Mouse (Mus musculus) cerebellum, adult 8-10 months (tissue): ENCODE measurements around the gene Mettl13.

Experiments
- DNase-seq: peaks from one replicate; pipeline ENCODE4 v3.0.0; 2022

Mettl13 gene

DNA sequence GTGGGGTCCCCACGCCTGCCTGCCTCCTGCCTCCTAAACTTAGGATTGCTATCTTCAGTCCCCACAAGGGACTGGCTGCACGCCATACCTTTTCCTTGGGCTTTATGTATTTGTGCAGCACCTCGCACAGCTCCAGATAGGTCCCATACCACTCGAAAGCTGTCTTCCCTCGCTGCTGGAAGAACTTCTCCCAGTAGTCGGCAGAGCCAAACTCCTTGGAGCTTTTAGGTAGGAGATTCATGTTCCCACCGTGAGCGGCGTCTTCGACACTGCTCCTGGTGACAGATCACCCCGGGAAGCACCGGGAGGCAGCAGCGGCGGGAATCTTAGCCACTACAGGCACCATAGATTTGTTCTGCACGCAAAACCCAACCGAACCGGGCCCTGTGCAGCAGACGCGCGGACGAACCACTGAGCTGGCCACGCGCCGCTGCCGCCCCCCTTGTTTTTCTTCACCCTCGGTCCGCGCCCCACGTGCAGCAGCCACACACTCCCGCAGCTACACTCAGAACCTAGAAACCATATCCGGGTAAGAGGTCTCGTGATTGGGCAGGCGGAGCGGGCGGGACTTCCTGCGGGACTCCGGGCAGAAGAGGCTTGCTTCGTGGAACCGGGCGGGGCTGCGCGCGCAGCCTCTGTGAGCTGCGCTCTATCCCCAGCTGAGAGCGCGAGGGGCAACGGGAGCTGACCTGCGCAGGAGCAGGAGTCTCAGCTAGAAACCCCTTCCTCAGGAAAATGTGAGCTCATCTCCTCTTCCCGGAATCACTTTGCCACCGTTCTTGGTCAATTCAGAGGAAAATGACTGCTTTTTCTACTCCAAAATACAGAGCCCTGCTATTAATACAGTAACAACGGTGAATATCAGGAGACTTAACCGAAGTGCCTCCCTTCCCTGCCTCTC is at the start of gene Mettl13:
Gene Mettl13, minus strand, starts transcription at position 536 of the 901 bp plus-strand sequence.
- DNase-seq: peak; percentile 80

DNA sequence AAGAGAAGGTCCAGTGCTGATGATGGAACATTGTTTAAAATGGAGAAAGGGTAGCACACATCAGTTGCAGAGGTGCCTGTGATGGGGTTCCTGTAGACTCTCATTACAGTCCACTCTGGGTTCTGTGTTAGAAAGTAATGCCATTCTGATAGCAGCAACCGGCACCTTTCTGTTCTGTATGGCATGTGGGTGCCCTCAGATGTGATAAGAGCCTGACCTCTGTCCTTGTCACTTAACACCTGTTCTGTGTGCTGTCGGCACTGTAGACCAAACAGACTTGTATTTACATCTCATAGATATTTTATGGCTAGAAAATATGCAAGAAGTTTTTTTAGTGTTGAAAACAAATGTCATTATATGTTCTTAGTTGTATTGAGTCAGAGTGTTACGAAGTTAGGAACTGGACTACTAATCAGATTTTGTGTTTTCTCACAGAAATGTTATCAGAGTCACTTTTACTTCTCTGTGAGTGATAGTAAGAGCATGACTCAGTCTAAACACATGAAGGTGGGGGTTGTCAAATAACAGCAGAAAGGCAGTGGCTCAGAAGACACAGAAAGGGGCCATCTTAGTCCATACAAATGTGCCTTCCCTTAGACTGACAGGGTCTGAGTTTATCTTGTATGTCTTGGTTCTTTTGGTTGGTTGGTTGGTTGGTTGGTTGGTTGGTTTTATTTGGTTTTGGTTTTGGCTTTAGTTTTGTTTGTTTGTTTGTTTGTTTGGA is 49.2 kb upstream of the Mettl13 start:
- DNase-seq: no peak

DNA sequence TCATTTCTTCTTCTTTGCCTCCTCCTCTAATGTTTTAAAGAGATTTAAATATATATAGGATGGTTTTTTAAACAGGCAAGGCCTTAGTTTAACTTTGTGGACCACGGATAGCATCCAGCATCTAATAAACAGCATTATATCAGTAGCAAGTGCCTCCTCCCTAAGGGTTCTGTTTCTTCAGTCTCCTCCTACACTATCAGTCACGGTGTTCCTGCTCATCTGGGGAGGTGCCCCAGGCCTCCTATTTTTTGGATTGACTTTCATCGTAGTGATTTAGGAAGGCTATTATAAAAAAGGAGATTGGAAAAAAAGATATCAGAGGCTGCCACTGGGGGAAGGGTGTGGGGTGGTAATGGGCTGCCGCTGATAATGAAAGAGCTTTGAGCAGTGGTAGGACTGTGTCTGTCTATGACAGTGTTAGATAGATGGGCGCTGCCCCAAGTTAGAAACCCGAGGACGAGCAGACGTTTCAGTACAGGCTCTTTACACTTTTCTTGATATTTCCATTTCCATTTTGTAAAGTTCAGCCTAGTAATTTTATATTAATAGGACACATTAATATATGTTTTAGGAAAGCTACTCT is 42.2 kb upstream of the Mettl13 start:
- no peak for DNase-seq

DNA sequence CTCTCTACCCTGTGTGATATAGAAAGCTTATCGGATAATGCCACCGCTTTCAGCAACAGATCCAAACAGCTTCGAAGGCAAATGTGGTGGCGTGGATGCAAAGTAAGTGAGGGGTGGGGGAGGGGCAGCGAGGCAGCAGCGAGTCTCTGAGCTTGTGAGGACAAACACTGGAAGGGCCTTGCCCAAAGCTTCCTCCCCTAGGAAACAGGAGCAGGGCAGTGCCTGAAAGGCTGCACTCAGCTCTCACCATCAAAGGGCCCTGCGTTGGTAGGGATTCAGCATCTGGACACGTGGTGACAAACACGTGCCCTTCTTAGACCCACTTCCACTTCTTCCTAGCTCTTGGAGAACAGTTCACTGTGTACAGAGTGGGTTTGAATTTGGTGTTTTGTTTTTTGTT is 41.1 kb upstream of the Mettl13 start:
- DNase-seq: no peak

DNA sequence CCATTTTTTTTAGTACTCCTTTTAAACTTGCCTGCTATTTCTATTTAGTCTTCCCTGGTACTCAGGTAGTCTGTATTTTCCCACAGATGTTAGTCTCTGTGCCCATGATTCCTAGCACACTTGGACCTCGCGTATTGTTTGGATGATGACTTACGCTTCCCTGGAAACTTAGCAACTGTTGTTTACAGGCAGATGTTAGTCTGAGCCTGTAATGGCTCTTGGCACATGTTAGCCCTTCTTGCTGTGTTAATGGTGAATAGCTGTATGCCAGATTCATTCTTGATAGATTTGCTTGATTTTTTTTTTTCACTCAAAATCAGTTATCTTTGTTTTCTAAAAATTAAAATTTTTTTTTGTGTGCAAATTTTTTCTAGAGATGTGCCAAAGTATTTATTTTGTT is 40.3 kb upstream of the Mettl13 start:
- no peak for DNase-seq

DNA sequence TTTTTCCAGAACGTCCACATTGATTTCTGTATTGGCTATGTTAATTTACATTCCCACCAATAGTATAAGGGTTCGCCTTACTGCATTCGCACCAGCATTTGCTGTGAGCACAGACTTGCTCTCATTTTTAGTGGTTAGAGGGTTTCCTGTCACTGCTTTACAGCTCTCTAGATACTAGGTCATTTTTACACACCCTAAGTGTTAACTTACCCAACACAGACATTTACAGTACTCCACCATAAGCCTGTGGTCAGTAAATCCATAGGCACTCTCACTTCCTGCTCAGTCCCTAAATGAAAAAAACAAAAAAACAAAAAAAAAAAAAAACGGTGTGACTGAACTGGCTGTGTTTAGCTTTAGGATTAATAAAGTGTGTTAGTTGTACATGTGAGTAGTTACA is 37.9 kb upstream of the Mettl13 start:
- DNase-seq: no peak

DNA sequence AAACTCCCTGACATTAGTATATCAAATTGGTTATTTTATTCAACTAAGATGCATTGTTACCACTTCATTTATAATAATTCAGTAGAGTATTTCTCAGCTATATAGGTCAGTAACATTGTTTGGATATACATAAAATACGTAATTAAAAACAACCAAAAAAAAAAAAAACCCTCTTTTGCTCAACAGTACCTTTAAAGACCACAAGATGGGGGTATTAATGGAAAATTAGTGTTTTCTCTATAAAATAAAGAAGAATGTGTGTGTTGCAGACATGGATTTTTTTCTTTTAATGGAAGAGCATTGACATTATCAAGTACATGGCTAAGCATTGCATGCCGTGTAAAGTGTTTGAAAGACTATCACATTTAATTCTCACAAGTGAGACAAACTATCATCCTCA is 34.5 kb upstream of the Mettl13 start:
- no peak for DNase-seq

DNA sequence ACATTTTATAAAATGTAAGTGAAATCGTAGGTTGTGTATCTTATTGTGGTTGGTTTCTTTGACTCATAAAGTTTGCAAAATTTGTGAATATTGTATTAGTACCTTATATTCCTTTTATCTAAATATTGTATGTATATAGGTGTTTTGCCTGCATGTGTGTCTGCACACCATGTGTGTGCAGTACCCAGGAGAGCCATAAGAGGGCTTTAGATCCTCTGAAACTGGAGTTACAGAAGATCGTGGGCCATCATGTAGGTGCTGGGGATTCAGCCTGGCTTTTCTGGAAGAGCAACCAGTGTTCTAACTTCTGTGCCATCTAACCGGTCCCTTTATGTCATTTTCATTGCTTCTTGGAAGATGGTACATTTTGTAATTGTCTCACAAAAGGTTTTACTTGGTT is 26.7 kb upstream of the Mettl13 start:
- DNase-seq: no peak

DNA sequence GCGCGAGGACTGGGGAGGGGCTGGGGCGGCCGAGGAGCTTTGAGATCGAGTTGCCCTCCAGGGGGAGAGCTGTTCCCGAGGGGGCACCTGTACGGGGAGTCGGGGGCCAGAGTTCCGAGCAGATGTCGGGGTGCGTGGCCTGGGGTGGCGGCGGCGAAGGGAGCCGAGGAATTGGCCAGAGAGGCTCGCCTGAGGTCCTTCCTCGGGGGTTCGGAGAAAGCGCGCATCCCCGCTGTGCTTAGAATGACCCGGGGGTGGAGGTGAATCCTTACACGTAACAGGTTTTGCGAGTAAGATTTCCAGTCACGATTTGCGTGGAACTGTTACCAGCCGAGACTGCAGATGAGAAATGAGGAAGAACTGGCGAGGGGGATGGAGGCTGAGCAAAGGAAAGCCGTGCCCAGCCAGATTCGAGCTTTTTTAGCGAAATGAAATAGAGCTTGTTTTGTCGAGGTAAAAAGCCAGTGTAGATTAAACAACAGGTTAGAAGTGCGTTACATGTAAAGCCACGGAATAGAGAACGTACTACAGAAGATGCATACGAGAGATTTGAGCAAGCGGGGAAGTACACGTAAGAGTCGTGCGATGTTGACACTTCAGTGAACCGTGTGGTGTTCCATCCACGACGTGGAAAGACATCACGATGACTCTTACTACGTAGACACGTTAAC is 22.7 kb upstream of the Mettl13 start:
- DNase-seq: peak; percentile 53

DNA sequence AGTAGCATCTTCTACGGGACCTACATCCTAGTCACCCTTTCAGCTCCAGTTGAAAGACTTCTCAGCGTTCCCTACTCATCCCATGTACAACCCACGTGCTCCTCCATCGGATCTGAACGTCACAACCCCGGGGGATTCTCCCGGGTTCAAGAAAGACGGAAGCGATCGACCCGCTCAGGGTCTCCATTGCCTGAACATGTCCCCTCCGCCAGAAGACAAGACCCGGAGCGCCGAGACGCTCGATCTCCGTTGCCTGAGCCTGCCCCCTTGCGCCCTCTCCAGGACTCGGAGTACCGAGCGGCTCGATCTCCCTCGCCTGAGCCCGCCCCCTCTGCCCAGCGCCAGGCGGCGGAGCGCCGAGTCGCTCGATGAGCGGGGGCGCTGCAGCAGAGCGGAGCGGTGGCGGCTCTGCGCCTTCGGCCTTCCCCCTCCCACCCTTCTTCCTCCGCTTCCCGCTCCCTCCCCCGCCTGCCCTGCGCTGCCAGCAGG is 22.0 kb upstream of the Mettl13 start, which contains the start of gene Vamp4:
Gene Vamp4, plus strand, starts transcription at position 256 of the 489 bp plus-strand sequence.
- DNase-seq: peak; percentile 92

DNA sequence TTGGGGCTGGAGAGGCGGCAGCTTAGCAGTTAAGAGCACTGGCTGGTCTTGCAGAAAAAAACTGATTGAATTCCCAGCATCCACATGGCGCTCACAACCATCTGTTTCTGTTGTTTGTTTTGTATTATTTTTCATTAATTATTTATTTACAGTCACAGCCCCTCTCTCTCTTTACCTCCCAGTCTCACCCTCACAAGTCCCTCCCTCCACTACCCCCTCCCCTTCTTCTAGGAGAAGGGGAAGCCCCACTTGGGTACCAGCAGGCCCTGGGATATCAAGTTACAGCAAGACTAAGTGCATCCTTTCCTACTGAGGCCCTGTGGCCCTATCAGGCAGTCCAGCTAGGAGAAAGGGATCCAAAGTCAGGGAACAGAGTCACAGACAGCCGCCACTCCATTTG is 19.0 kb upstream of the Mettl13 start:
- no peak for DNase-seq

DNA sequence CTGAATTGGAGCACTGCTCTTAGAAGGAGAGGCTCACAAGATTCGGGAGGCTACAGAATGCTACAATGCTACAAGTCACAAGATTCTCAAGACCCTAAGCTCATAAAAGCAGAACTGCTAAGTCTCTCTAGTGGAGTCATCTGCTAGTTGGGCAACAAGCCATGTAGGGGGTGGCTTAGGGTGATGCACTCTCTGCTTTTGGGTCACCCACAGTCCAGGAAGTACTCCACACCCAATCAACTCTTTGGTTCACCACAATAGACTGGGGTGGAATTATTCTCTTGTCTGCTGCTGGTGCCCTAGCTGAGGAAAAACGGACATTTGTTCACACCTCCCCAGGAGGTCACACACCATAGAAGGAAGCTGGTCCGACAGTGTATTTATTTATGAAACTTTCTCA is 16.6 kb upstream of the Mettl13 start:
- DNase-seq: no peak

DNA sequence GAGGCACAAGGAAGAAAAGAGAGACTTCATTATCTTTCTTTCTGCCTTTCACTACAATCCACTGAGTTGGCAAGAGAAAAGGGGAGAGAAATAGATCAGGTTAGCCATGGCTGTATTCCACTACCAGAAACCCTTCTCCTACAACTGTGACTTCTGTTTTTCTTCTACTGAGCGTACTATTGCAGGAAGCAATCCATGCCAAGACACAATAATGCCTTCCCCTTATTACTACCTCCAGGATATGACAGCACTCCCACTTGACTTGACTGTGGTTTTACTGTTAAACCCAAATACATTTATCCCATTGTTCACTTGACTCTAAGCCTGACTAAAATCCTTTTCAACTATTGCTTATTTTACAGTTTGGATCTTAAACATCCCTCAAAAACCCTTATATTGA is 14.9 kb upstream of the Mettl13 start:
- DNase-seq: no peak

DNA sequence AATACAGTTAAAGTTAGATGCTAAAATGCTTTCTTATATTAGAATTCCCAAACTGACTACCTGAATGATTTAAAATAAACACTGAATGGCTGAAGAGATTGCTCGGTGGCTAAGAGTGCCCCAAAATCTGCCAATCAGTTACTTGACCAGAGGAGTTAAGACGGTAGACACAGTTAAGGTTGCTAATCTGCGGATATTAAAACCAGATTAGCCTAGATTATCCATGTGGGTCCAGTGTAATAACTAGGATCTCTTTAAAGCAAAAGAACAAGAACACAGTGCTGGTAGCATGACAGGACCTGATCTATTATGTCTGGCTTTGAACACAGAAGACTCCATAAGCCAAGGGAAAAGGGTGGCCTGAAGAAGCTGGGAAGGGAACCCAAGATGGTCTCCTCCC is 5.8 kb upstream of the Mettl13 start:
- DNase-seq: no peak

DNA sequence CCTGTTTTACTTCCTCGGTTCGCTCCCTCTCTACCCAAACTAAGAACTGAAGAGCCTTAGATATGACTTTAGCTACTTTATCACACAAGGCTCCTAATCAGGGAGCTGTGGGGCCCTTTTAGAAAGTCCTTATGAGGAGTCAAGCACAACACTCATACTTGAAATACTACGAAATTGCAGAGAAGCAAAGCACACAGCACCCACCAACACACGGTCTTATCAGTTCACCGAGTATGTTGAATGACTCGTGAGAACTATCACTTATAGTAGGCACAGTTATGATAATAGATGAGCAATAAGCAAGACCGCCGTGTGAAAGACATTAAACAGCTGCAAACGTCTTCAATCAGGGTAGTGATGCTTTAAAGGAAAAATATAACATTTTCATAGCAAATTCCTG is 4.6 kb upstream of the Mettl13 start:
- DNase-seq: no peak

DNA sequence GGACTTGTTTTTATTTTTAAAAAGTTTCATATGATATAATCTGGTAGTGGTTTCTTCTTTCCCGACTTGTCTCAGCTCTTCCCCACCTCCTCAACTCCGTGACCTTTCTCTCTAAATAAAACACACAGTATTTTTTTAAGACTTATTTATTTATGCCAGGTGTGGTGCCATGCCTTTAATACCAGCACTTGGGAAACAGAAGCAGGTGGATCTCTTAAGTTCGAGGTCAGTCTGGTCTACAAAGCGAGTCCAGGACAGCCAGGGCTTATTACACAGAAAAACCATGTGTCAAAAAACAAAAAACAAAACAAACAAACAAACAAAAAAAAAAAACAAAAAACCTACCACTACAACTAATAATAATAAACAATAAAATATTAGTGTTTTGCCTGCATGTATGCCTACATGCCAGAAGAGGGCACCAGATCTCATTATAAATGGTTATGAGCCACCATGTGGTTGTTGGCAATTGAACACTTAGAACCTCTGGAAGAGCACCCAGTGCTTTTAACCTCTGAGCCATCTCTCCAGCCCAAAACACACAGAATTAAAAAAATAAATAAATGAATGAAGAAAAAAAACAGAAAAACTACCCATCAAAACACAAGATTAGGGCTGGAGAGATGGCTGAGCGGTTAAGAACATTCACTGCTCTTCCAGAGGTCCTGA is 1.4 kb upstream of the Mettl13 start:
- DNase-seq: no peak

DNA sequence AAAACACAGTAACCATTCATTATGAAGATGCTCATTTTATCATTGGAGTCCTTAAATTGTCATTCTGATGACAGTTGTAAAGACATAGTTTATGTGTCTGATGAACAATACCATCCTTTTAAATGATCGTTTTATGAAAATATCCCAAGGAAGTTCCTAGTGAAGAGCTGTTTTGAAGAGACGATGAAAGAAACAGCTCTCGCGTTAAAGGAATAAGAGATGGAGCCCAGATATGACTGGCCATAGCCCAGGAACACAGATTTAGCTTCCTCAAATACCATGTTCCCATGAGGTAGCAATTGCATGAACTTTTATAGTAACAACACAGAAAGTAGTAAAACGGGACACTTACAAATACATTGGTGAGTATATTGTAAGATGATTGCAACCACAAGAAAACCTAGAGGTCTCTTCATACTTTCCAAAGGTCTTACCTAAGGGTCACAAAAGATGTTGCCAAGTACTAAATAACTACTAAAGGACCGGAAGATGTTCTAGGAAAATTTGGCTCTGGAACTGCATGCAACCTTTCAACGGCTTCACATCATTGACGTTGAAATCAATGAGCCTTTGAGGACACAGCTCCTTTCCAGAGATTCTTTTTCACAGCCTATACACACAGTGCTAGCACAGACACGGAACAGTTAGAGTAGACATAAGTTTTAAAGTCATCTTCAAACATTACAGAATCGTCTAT is 714 bp upstream of the Mettl13 start:
- DNase-seq: no peak

DNA sequence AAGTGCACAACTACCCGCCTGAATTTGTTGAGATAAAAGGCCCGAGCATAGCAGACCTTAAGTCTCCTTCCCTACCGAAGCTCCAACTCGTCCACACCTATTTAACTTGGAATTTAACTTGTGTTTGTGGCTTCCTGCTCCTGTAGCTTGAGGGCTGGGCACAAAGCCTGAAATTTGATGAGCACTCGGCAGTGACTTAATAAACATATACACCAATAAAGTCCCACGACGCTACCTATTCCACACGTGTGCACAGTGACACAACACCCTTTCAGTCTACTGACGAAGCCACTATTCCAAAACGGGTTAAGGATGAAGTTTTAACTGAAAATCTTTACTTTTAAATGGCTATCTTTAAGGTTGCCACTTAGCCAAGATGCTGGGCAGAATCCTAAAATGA is 744 bp downstream of the Mettl13 start:
- DNase-seq: no peak

DNA sequence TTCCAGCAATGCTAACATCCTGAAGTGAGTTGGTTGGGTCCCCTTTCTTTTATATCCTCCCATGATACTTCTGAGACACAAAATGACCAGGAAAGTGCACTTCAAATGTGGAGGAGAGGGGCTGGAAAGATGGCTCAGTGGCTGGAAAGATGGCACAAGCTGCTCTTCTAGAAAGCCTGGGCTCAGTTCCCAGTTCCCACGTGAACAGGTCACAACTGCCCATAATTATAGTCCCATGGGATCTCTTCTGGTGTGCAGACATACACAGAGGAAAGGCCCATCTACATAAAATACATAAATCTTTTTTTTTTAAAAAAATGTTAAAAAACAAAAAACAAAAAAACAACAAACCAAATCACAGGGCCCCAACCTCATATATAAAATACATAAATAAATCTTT is 5.1 kb downstream of the Mettl13 start:
- DNase-seq: no peak

DNA sequence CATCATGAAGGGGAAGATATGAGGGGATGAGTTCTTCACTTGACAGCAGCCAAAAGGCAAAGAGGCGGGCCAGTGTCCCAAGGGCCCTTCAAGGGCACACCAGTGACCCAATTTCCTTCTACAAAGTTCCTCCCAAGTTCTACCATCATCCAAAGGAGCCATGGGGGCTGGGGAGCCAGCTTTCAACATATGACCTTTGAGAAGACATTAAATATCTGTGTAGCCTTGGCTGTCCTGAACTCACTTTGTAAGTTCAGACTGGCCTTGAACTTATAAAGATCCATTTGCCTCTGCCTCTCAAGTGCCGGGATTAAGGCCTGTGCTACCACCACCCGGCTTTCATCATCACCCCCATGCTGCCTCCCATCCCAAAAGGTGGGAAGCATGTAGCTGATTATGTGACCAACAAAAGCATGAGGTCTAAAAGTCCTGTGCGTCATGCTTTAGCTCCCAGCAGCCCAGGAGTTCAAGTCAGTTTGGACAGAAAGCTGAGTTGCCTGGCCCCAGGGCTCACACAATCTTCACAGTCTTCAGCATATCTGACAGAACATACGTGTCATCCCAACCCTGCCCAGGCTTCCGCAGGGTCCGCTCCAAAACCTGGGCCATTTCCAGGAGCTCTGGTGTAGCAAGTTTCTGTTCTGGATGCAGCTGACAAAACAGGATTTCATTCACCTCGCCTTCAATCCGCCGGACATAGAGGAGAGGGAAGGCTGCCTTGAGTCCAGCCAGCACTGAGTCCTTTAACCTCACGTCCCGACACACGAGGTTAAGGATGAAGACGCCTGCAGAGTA is 14.4 kb downstream of the Mettl13 start:
- no peak for DNase-seq

DNA sequence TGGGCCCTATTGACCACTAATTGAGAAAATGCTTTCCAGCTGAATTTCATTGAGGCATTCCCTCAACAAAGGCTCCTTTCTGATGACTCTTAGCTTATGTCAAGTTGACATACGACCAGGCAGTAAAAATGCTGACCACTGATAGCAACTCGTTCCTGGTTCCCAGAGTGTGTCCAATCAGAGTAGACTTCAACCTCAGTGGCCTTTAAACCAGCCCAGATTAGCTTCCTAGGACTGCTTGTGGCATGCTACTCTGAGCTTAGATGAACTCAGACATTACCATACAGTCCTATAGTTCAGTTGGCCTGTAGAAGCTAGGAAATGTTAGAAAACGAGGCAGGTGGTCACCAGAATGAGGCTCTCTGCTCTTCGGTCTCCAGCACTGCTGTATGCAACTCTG is 16.0 kb downstream of the Mettl13 start:
- no peak for DNase-seq
